Mouse (Mus musculus) bone marrow macrophage, adult 2 months (primary cell): ENCODE results near the gene Cetn3. TPM values are rescaled to one million over a fixed set of nuclear protein-coding genes. Genes with fewer than 3 reads are reported as not detected.
A peak's percentile ranks its signal among the peaks of the same experiment; 100 is the strongest.

Source experiments
- H3K27ac ChIP-seq: 2 replicates; pipeline ENCODE4 v1.5.1; 2012; ENCODE audit warnings: low read depth, low read length; ENCODE audit not compliant: insufficient read depth
- H3K4me1 ChIP-seq: 2 replicates; pipeline ENCODE4 v1.6.1; 2012; ENCODE audit warnings: low read length; ENCODE audit not compliant: control insufficient read depth, insufficient read depth
- H3K4me3 ChIP-seq: 2 replicates; pipeline ENCODE4 v1.5.1; 2012; ENCODE audit warnings: mild to moderate bottlenecking, low read length, moderate library complexity; ENCODE audit not compliant: insufficient read depth
- CTCF ChIP-seq: IDR thresholded peaks from 2 replicates; pipeline ENCODE4 v1.5.1; 2012; ENCODE audit warnings: low read depth, mild to moderate bottlenecking, low read length, moderate library complexity
- POLR2A ChIP-seq: IDR thresholded peaks from 2 replicates; pipeline ENCODE4 v1.6.1; 2012; ENCODE audit warnings: mild to moderate bottlenecking, low read depth, low read length, borderline replicate concordance
- polyA plus RNA-seq: library from polyadenylated mRNA; stranded (reverse); fragments of >200 nt; gene quantifications from 2 replicates; pipeline ENCODE4 v1.2.4, GENCODE M21; 2012; ENCODE audit not compliant: missing spikeins, insufficient read depth, insufficient read length

The Cetn3 gene
- polyA plus RNA-seq, 1 experiment: 93.8 TPM

DNA sequence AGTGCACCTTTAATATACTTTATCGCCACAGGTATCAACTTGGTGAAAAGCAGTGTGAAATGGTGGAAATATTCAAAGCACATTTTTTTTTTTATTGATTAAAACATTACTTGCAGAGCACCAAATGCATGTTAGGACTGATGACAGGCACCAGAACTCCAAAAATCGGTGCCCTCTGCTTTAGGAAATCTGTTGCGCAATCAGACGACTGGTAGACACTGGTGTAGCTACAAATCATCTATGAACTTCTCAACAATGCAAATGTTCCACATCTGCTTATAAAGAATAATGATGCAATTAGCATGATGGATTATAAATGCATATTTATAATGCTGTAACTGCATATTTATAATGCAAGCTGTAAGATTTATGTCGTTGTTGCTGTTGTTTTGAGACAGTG lies 18.7 kb upstream of the Cetn3 start:
- no peak for TF ChIP-seq CTCF
- TF ChIP-seq POLR2A: no peak
- Histone ChIP-seq H3K27ac (no peak overlapping the region), H3K4me3 (no peak overlapping the region), H3K4me1 (no peaks in the 10 kb centered on the region)

DNA sequence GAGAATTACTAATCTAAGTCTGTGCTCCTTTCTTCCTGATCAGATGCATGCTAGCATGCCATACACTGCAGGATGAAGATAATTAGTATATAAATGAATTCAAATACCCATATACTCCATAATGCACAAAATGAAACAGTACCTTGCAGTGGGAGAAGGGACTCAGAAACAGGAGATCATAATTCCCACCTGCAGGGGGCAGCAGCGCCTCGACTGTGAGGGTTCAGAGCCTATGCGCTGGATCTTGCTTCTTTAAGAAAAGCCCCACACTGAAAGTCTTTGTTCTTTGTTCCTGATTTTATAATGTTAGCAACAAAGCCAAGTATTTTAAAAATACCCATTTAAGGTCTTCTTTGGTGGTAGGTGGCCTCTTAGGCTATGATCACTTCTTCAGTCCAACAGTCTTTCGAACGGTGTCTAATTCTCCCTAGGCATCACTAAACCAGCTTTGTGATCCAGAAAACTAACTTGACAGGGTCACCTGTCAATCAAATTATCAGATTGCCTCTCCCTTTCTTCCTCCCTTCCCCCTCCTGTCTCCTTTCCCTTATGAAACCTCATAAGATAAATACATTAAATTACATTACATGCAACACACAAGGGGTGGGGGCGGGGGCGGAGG lies 15.7 kb upstream of the Cetn3 start:
- Histone ChIP-seq H3K27ac (no peak overlapping the region), H3K4me3 (no peak overlapping the region), H3K4me1 (no peaks in the 10 kb centered on the region)
- peak; percentile 39; the same call in 1 of the 2 replicates for TF ChIP-seq CTCF
- no peak for TF ChIP-seq POLR2A

GRCm38 (mm10) chr13:81776217-81776616 lies 6.7 kb upstream of the Cetn3 start:
- no peak for TF ChIP-seq CTCF
- TF ChIP-seq POLR2A: no peak
- no peak overlapping the region for H3K27ac ChIP-seq
- no peak overlapping the region for H3K4me3 ChIP-seq
- no peaks in the 10 kb centered on the region for H3K4me1 ChIP-seq

DNA sequence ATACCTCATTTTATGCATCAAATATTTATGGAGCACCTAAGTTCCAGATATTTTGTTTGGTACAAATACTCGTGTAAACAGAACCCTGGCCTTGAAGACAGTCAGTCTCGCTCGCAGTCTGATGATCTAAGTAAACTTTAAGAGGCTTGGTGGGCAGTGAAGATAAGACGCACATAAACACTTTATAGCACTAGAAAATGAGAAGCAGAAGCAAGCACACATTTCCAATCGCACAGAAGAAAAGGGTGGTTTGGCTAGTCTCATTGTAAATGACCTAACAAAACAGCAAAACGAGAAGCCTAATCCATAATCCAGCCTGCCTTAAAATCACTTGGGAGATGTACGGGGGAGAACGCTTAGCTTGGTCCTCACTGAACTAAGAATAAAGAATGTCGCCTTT lies 402 bp upstream of the Cetn3 start:
- peak overlapping the region; percentile 86 for H3K4me3 ChIP-seq
- H3K4me1 ChIP-seq: peaks cover 3% of the 10 kb centered on the region; the same call in 1 of the 2 replicates
- H3K27ac ChIP-seq: peak overlapping the region; percentile 34; the same call in 1 of the 2 replicates
- TF ChIP-seq CTCF: no peak
- no peak for TF ChIP-seq POLR2A

GRCm38 (mm10) chr13:81783405-81784342 lies 797 bp downstream of the Cetn3 start:
- TF ChIP-seq CTCF (no peak), POLR2A (peak; percentile 51; the same call in 1 of the 2 replicates)
- Histone ChIP-seq H3K27ac (peak overlapping the region; percentile 88), H3K4me3 (peak overlapping the region; percentile 86), H3K4me1 (peaks cover 3% of the 10 kb centered on the region; the same call in 1 of the 2 replicates)

GRCm38 (mm10) chr13:81785766-81786480 lies 3.0 kb downstream of the Cetn3 start:
- TF ChIP-seq POLR2A: no peak
- TF ChIP-seq CTCF: no peak
- Histone ChIP-seq H3K4me3 (no peak overlapping the region), H3K4me1 (peaks cover 3% of the 10 kb centered on the region; the same call in 1 of the 2 replicates), H3K27ac (no peak overlapping the region)

- peaks cover 2% of the 10 kb centered on the region; the same call in 1 of the 2 replicates for H3K4me1 ChIP-seq
- H3K4me3 ChIP-seq: no peak overlapping the region
- TF ChIP-seq CTCF: no peak
- no peak for TF ChIP-seq POLR2A
- H3K27ac ChIP-seq: no peak overlapping the region
Observed at GRCm38 (mm10) chr13:81790160-81790559, 7.3 kb downstream of the Cetn3 start.

GRCm38 (mm10) chr13:81791861-81792260 lies 9.0 kb downstream of the Cetn3 start:
- H3K27ac ChIP-seq: no peak overlapping the region
- no peak for TF ChIP-seq CTCF
- no peak for TF ChIP-seq POLR2A
- peaks cover 2% of the 10 kb centered on the region; the same call in 1 of the 2 replicates for H3K4me1 ChIP-seq
- no peak overlapping the region for H3K4me3 ChIP-seq

- H3K4me1 ChIP-seq: peaks cover 2% of the 10 kb centered on the region; the same call in 1 of the 2 replicates
- no peak for TF ChIP-seq POLR2A
- no peak for TF ChIP-seq CTCF
- H3K27ac ChIP-seq: peak overlapping the region; percentile 33; the same call in 1 of the 2 replicates
- no peak overlapping the region for H3K4me3 ChIP-seq
Observed at GRCm38 (mm10) chr13:81793850-81794249, 11.0 kb downstream of the Cetn3 start.

GRCm38 (mm10) chr13:81801121-81801520 lies 18.2 kb downstream of the Cetn3 start:
- TF ChIP-seq CTCF: no peak
- no peak for TF ChIP-seq POLR2A
- Histone ChIP-seq H3K4me1 (no peaks in the 10 kb centered on the region), H3K27ac (no peak overlapping the region), H3K4me3 (no peak overlapping the region)
